Mouse (Mus musculus) midbrain, postnatal 0 days (tissue): ENCODE data around the gene Ehd1. TPM values are rescaled to one million over a fixed set of nuclear protein-coding genes. Genes with fewer than 3 reads are reported as not detected.
"Not testable (repeated sequence)": the region's sequence is repeated elsewhere in the genome, so short reads cannot be mapped to it uniquely, and the experiment has no call there.

Experiments
- ATAC-seq: fragments of 200-750 bp; cut with Nextera tagmentation; 2 replicates; pipeline ENCODE4 v1.8.0; 2017; ENCODE audit warnings: moderate number of reproducible peaks, mild to moderate bottlenecking, moderate TSS enrichment, moderate library complexity; ENCODE audit not compliant: low FRiP score
- DNase-seq: peaks from one replicate; pipeline ENCODE4 v3.0.0-alpha.2; 2015; ENCODE audit warnings: low spot score
- H3K27ac ChIP-seq: fragments of 300-500 bp; sonication (generic); 2 replicates; pipeline ENCODE4 v1.5.1; 2014; ENCODE audit warnings: low read depth, mild to moderate bottlenecking, low read length, mixed read lengths
- H3K27me3 ChIP-seq: fragments of 300-500 bp; sonication (generic); 2 replicates; pipeline ENCODE4 v1.6.1; 2014; ENCODE audit warnings: low read length, control low read depth, mixed read lengths; ENCODE audit not compliant: insufficient read depth
- H3K36me3 ChIP-seq: fragments of 300-500 bp; sonication (generic); 2 replicates; pipeline ENCODE4 v1.6.1; 2014; ENCODE audit warnings: low read length, control low read depth, mixed read lengths; ENCODE audit not compliant: insufficient read depth
- H3K4me1 ChIP-seq: fragments of 300-500 bp; sonication (generic); 2 replicates; pipeline ENCODE4 v1.6.1; 2014; ENCODE audit warnings: mild to moderate bottlenecking, control low read depth, antibody characterized with exemption, low read length, mixed read lengths; ENCODE audit not compliant: insufficient read depth
- H3K4me2 ChIP-seq: fragments of 300-500 bp; sonication (generic); 2 replicates; pipeline ENCODE4 v1.6.1; 2014; ENCODE audit warnings: low read depth, mild to moderate bottlenecking, low read length, mixed read lengths; ENCODE audit not compliant: poor library complexity, severe bottlenecking
- H3K4me3 ChIP-seq: fragments of 300-500 bp; sonication (generic); 2 replicates; pipeline ENCODE4 v1.5.1; 2014; ENCODE audit warnings: low read depth, mild to moderate bottlenecking, low read length, moderate library complexity
- H3K9ac ChIP-seq: fragments of 300-500 bp; sonication (generic); replicated peaks from 2 replicates; pipeline ENCODE4 v1.6.1; 2014; ENCODE audit warnings: mild to moderate bottlenecking, low read length, moderate library complexity, mixed read lengths; ENCODE audit not compliant: poor library complexity, severe bottlenecking
- H3K9me3 ChIP-seq: fragments of 300-500 bp; sonication (generic); 2 replicates; pipeline ENCODE4 v1.6.1; 2016; ENCODE audit warnings: low read length, control low read depth
- CTCF ChIP-seq: IDR thresholded peaks from 2 replicates; pipeline ENCODE4 v1.5.1; 2016; ENCODE audit warnings: antibody characterized with exemption, mild to moderate bottlenecking
- WGBS: fragments of 180-500 bp; shearing (Covaris S2); extraction: QIAGEN DNeasy Blood & Tissue Kit; methylation state at CpG from one replicate; pipeline ENCODE4 v1.1.7; 2014; 5-methylcytosine and 5-hydroxymethylcytosine counted together
- polyA plus RNA-seq: library from polyadenylated mRNA; unstranded; fragments of >200 nt; fragmentation: Nextera tagmentation; extraction: Ambion mirVana; gene quantifications from 2 replicates; pipeline ENCODE4 v1.2.1, GENCODE M21; 2015
- total RNA-seq: library from RNA; depleted of rRNA; stranded (reverse); fragments of >200 nt; gene quantifications from 2 replicates; pipeline ENCODE4 v1.2.3, GENCODE M21; 2014

Gene Ehd1
- total and polyA plus RNA-seq, 2 experiments from 2014 or later, result 74.0 to 139 TPM

DNA sequence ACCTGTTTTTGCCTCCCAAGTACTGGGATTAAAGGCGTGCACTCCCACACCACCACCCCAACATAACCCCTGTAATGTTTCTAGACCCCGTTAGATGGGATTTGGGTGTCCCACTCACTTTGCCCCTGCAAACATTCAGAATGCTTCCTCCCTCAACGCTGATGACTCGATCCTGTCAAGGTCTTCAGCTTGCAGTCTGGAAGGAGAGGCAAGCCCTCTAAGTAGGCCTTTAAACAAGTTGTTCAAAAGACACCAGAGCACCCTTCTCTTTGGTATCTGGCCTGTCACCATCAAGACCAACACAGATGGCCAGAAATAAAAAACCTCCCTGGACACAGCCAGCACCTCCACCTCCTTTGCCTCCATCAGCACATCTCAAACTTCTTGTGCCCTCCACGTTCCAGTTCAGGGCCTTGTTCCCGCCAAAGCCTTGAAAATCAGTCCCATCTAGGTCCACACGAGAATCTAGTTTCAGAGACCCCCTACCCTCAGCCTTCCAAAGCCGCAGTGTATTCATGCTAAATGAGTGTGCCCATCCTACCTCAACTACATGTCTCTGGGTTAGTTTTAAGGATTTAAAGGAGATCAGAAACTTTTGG is 29.1 kb downstream of the Ehd1 start:
- H3K4me2 ChIP-seq, result peak overlapping the region; percentile 59
- no peaks in the 10 kb centered on the region for H3K36me3 ChIP-seq
- H3K9ac ChIP-seq, result peak overlapping the region; percentile 62; the same call in 1 of the 2 replicates
- no peak for ATAC-seq
- no peak overlapping the region for H3K27ac ChIP-seq
- H3K27me3 ChIP-seq, result no peaks in the 10 kb centered on the region
- no peak for TF ChIP-seq CTCF
- H3K4me3 ChIP-seq, result peak overlapping the region; percentile 45
- DNase-seq, result no peak
- no peaks in the 10 kb centered on the region for H3K9me3 ChIP-seq
- no peaks in the 10 kb centered on the region for H3K4me1 ChIP-seq
- WGBS, result 64% methylated on average over 8 of the region's 8 CpGs

- H3K36me3 ChIP-seq, result no peaks in the 10 kb centered on the region
- DNase-seq (peak; percentile 68), ATAC-seq (peak; percentile 53; the same call in 1 of the 2 replicates)
- no peak for TF ChIP-seq CTCF
- H3K9me3 ChIP-seq, result no peaks in the 10 kb centered on the region
- no peak within 1 kb of the TSS for H3K27ac ChIP-seq
- peak within 1 kb of the TSS; percentile 45 for H3K4me3 ChIP-seq
- no peaks in the 10 kb centered on the region for H3K27me3 ChIP-seq
- H3K4me2 ChIP-seq, result peak within 1 kb of the TSS; percentile 59
- H3K4me1 ChIP-seq, result no peaks in the 10 kb centered on the region
- WGBS, result under 1% methylated on average over 33 of the region's 38 CpGs
- H3K9ac ChIP-seq, result peak within 1 kb of the TSS; percentile 62
Observed at GRCm38 (mm10) chr19:6306137-6306551, 29.6 kb downstream of the Ehd1 start, which contains the start of gene Cdc42bpg. Cdc42bpg (plus strand) TSS chr19:6306456.

- Histone ChIP-seq H3K4me2 (peak overlapping the region; percentile 59), H3K9ac (peak overlapping the region; percentile 62), H3K36me3 (no peaks in the 10 kb centered on the region), H3K4me1 (no peaks in the 10 kb centered on the region), H3K27me3 (no peaks in the 10 kb centered on the region), H3K9me3 (no peaks in the 10 kb centered on the region), H3K4me3 (peak overlapping the region; percentile 45), H3K27ac (no peak overlapping the region)
- TF ChIP-seq CTCF, result peak; percentile 67
- under 1% methylated on average over 34 of the region's 34 CpGs for WGBS
- DNase-seq (peak; percentile 60), ATAC-seq (0 out of 2 replicates have a peak, but pooled peaks have one; percentile 27)
Observed at GRCm38 (mm10) chr19:6306586-6306985, 30.1 kb downstream of the Ehd1 start.

- Histone ChIP-seq H3K9me3 (no peaks in the 10 kb centered on the region), H3K27ac (no peak overlapping the region), H3K4me1 (no peaks in the 10 kb centered on the region), H3K4me3 (no peak overlapping the region), H3K4me2 (no peak overlapping the region), H3K27me3 (no peaks in the 10 kb centered on the region), H3K36me3 (peaks cover 5% of the 10 kb centered on the region; the same call in 1 of the 2 replicates), H3K9ac (no peak overlapping the region)
- ATAC-seq (no peak), DNase-seq (no peak)
- WGBS, result 92% methylated on average over 9 of the region's 9 CpGs
- TF ChIP-seq CTCF, result no peak
Observed at GRCm38 (mm10) chr19:6307733-6308531, 31.4 kb downstream of the Ehd1 start.

DNA sequence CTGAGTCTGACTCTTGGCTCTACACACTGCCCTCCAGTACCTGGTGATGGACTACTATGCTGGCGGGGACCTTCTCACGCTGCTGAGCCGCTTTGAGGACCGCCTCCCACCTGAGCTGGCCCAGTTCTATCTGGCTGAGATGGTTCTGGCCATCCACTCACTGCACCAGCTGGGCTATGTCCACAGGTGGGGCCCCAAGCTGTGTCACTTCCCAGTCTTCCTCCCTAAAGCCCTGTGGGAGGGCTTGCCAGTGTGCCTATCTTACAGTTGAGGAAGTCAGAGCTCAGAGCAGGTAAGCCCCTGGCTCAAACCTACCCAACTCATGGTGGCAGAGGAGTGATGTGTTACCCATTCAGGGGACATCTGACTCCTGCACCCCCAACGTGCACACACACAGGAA is 33.7 kb downstream of the Ehd1 start:
- no peak for TF ChIP-seq CTCF
- Histone ChIP-seq H3K4me1 (no peaks in the 10 kb centered on the region), H3K9me3 (no peaks in the 10 kb centered on the region), H3K36me3 (peaks cover 5% of the 10 kb centered on the region; the same call in 1 of the 2 replicates), H3K4me3 (no peak overlapping the region), H3K27ac (no peak overlapping the region), H3K9ac (no peak overlapping the region), H3K4me2 (no peak overlapping the region), H3K27me3 (no peaks in the 10 kb centered on the region)
- ATAC-seq, result no peak
- DNase-seq, result no peak
- WGBS, result 85% methylated on average over 5 of the region's 5 CpGs

DNA sequence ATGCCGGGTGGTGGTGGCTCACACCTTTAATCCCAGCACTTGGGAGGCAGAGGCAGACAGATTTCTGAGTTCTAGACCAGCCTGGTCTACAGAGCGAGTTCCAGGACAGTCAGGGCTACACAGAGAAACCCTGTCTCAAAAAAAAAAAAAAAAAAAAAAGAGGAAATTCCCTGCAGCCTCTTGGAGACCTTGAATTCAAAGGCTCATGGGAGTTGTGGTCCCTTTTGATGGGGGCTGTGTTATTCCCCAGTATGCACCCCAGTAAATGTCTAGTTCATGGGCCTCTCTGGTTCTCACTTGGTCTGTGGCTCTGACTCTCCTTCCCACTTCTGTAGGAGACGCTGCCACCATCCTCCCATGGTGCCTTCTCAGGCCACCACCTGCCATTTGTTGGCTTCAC is 35.3 kb downstream of the Ehd1 start:
- H3K9ac ChIP-seq, H3K36me3 ChIP-seq, H3K27ac ChIP-seq, H3K4me3 ChIP-seq, H3K4me2 ChIP-seq, DNase-seq, H3K27me3 ChIP-seq, ATAC-seq, H3K4me1 ChIP-seq, H3K9me3 ChIP-seq: not testable (repeated sequence)
- WGBS, result 88% methylated on average over 3 of the region's 3 CpGs
